Mouse (Mus musculus) C2C12 (cell line): ENCODE measurements at regions not wholly inside any gene's neighbourhood (a gene's known extent, or its start where the extent isn't known, plus 50 kb on each side); places are given as distances from the start of the nearest gene placed in this dataset.

ENCODE experiments used
- CEBPB ChIP-seq: IDR thresholded peaks from one replicate; pipeline ENCODE4 v1.6.1; 2011; ENCODE audit warnings: low read depth, mild to moderate bottlenecking, control low read depth, moderate library complexity
- CTCF ChIP-seq: IDR thresholded peaks from one replicate; pipeline ENCODE4 v1.5.1; 2011; ENCODE audit not compliant: control insufficient read depth, insufficient read depth, insufficient read length
- MYOG ChIP-seq: IDR thresholded peaks from one replicate; pipeline ENCODE4 v1.6.1; 2011; ENCODE audit not compliant: control insufficient read depth, insufficient read length; ENCODE audit errors: extremely low read depth
- USF1 ChIP-seq: IDR thresholded peaks from one replicate; pipeline ENCODE4 v1.6.1; 2011; ENCODE audit warnings: low read depth, mild to moderate bottlenecking, control low read depth, moderate library complexity

GRCm38 (mm10) chr9:5474271-5474670 lies 129.0 kb downstream of the Casp12 start:
- TF ChIP-seq MYOG: no peak
- TF ChIP-seq CTCF: no peak
- no peak for TF ChIP-seq USF1
- TF ChIP-seq CEBPB: no peak
